Mouse (Mus musculus) forebrain, embryonic 11.5 days (tissue): Measurements from ENCODE around the gene Bend5. TPM values are rescaled to one million over a fixed set of nuclear protein-coding genes. Genes with fewer than 3 reads are reported as not detected.
A peak's percentile ranks its signal among the peaks of the same experiment; 100 is the strongest.

Experiments used
- ATAC-seq: fragments of 200-750 bp; cut with Nextera tagmentation; replicated peaks from 2 replicates; pipeline ENCODE4 v1.8.0; 2017; ENCODE audit warnings: moderate TSS enrichment; ENCODE audit not compliant: low FRiP score
- DNase-seq: peaks from one replicate; pipeline ENCODE4 v3.0.0-alpha.2; 2017; ENCODE audit warnings: low spot score
- H3K27ac ChIP-seq: fragments of 300-500 bp; sonication (generic); 2 replicates; pipeline ENCODE4 v1.5.1; 2014; ENCODE audit warnings: low read depth, low read length
- H3K27me3 ChIP-seq: fragments of 300-500 bp; sonication (generic); 2 replicates; pipeline ENCODE4 v1.6.1; 2014; ENCODE audit warnings: mild to moderate bottlenecking, low read length, mixed read lengths; ENCODE audit not compliant: control insufficient read depth, insufficient read depth
- H3K36me3 ChIP-seq: fragments of 300-500 bp; sonication (generic); 2 replicates; pipeline ENCODE4 v1.6.1; 2014; ENCODE audit warnings: mild to moderate bottlenecking, low read length, moderate library complexity, mixed read lengths; ENCODE audit not compliant: control insufficient read depth, insufficient read depth
- H3K4me1 ChIP-seq: fragments of 300-500 bp; sonication (generic); replicated peaks from 2 replicates; pipeline ENCODE4 v1.6.1; 2014; ENCODE audit warnings: low read length, mixed read lengths; ENCODE audit not compliant: control insufficient read depth, insufficient read depth
- H3K4me2 ChIP-seq: fragments of 300-500 bp; sonication (generic); 2 replicates; pipeline ENCODE4 v1.6.1; 2014; ENCODE audit warnings: low read depth, mild to moderate bottlenecking, low read length, moderate library complexity, mixed read lengths; ENCODE audit not compliant: severe bottlenecking
- H3K4me3 ChIP-seq: fragments of 300-500 bp; sonication (generic); 2 replicates; pipeline ENCODE4 v1.5.1; 2014; ENCODE audit warnings: low read depth, low read length
- H3K9ac ChIP-seq: fragments of 300-500 bp; sonication (generic); 2 replicates; pipeline ENCODE4 v1.6.1; 2014; ENCODE audit warnings: low read length
- H3K9me3 ChIP-seq: fragments of 300-500 bp; sonication (generic); 2 replicates; pipeline ENCODE4 v1.6.1; 2016; ENCODE audit warnings: low read length, mixed read lengths; ENCODE audit not compliant: control insufficient read depth
- WGBS: fragments of 180-500 bp; shearing (Covaris S2); extraction: QIAGEN DNeasy Blood & Tissue Kit; methylation state at CpG from one replicate; pipeline ENCODE4 v1.1.7; 2014; 5-methylcytosine and 5-hydroxymethylcytosine counted together
- polyA plus RNA-seq: library from polyadenylated mRNA; unstranded; fragments of >200 nt; fragmentation: Nextera tagmentation; extraction: Ambion mirVana; gene quantifications from 2 replicates; pipeline ENCODE4 v1.2.1, GENCODE M21; 2014

Bend5 gene
- 33.1 and 34.4 TPM in 2 replicates for polyA plus RNA-seq

DNA sequence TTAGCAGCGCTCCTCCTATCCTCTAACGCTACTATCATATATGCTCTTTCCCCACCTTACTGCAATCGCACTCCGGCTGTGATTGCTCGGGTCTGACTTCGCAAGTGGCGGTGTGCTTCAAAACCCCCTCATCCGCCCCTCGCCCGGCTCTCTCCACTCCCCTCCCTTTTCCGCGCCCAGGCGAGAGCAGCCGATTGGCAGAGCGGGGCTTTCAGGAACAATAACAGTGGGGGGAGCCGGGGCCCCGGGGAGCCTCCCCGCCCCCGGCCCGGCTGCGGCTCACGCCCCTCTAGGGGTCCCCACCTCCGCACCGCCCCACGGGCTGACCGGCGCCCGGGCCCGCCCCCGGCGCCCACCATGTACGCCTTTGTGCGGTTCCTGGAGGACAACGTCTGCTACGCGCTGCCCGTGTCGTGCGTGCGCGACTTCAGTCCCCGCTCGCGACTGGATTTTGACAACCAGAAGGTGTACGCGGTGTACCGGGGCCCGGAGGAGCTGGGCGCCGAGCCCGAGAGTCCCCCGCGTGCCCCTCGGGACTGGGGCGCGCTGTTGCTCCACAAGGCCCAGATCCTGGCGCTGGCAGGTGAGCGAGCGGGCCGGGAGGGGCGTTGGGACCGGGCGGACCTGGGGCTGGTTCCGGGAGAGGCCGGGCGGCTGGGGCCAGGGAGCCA, at the start of gene Bend5:
TSS of gene Bend5 (plus strand) at position 189 of the 671 bp plus-strand sequence.
- Histone ChIP-seq H3K4me3 (peak within 1 kb of the TSS; percentile 73), H3K9me3 (no peaks in the 10 kb centered on the region), H3K4me1 (no peaks in the 10 kb centered on the region; the same call in none of the 2 replicates), H3K27ac (peak within 1 kb of the TSS; percentile 66; the same call in 1 of the 2 replicates), H3K9ac (peak within 1 kb of the TSS; percentile 86), H3K4me2 (peak within 1 kb of the TSS; percentile 87), H3K27me3 (no peaks in the 10 kb centered on the region), H3K36me3 (no peaks in the 10 kb centered on the region)
- DNase-seq, result peak; percentile 95
- under 1% methylated on average over 60 of the region's 66 CpGs for WGBS
- ATAC-seq, result peak; percentile 97

DNA sequence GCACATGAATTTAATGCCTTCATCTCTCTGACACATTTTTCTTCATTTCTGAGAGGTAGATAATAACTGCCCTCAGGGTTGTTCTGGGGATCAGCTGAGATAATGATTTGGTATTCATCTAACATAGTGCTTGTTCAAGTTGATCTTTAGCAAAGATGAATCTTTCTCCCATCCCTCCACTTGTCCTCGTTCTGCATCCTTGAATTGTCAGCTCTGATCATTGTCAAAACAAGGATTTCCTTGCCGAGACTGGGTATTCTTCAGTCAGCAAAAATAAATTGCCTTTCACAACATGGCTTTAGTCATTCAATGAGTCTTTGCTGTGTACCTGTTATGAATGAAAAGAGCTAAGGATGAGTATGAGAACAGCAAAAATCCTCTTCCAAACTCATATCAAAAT, 47.0 kb upstream of the Bend5 start:
- Histone ChIP-seq H3K27me3 (no peaks in the 10 kb centered on the region), H3K36me3 (no peaks in the 10 kb centered on the region), H3K9me3 (no peaks in the 10 kb centered on the region), H3K4me1 (no peaks in the 10 kb centered on the region), H3K9ac (no peak overlapping the region), H3K4me2 (no peak overlapping the region), H3K4me3 (no peak overlapping the region), H3K27ac (no peak overlapping the region)
- 81% methylated on average over 2 of the region's 2 CpGs for WGBS
- DNase-seq (no peak), ATAC-seq (no peak)

DNA sequence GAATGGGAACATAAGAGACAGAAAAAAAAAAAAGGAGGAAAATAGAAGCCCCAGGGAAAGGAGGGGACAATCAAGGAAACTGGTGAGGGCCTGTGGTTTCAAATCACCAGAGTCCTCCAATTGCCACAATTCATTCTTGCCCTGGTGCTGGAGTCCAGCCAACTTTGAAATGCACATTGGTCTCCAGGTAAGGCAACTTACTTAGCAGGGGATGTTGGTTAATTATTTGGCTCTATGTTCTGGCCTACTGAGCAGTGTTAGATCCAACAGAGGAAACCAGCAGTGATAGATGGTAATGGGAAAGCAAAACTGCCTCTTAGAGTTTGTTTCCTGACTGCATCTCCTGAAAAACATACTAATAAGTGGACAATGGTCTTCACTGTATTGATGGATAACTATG, 37.6 kb upstream of the Bend5 start:
- H3K4me1 ChIP-seq, result no peaks in the 10 kb centered on the region
- H3K36me3 ChIP-seq, result no peaks in the 10 kb centered on the region
- no peak overlapping the region for H3K4me2 ChIP-seq
- H3K9ac ChIP-seq, result no peak overlapping the region
- no peak for DNase-seq
- H3K27ac ChIP-seq, result no peak overlapping the region
- no peaks in the 10 kb centered on the region for H3K9me3 ChIP-seq
- no peaks in the 10 kb centered on the region for H3K27me3 ChIP-seq
- H3K4me3 ChIP-seq, result no peak overlapping the region
- no peak for ATAC-seq

DNA sequence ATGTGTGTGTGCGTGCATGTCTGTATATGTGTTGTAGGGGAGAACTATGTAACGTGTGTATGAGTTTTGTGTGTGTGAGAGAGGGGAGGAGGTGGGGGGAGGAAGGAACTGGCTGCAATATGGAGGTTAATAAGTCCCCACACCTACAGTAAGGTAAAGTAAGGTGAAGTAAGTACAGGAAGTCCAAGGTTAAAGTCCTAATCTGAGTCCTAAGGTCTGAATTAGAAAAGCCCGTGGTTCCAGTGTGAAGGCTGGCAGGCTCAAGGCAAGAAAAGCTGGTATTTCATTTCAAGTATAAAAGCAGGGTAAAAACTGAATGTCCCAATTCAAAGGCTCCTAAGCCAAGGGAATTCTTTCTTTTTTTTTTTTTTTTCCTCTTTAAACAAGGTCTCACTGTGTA, 36.7 kb upstream of the Bend5 start:
- H3K4me3 ChIP-seq, result no peak overlapping the region
- H3K4me2 ChIP-seq, result no peak overlapping the region
- no peaks in the 10 kb centered on the region for H3K27me3 ChIP-seq
- DNase-seq, result no peak
- no peak for ATAC-seq
- H3K9me3 ChIP-seq, result no peaks in the 10 kb centered on the region
- H3K4me1 ChIP-seq, result no peaks in the 10 kb centered on the region
- no peaks in the 10 kb centered on the region for H3K36me3 ChIP-seq
- no peak overlapping the region for H3K9ac ChIP-seq
- no peak overlapping the region for H3K27ac ChIP-seq
- 97% methylated on average over 3 of the region's 3 CpGs for WGBS

DNA sequence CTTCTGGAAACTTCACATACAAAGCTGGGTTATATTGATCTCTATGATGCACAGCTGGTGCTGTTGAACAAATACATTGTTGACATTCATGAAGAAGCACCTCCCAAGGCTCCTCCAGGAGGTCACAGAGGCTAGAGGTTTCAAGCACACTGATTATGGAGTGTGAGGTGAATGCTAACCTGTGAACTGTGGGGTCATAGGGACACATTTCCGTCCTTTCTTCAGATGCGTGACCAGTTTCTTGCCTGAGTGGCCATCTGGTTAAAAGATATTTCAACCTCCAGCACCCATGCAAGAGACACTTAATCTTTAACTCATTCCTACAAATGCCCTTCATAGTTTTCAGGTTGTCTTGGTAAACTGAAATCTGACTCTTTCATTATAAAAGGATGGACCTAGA, 31.7 kb upstream of the Bend5 start:
- Histone ChIP-seq H3K4me3 (no peak overlapping the region), H3K9me3 (no peaks in the 10 kb centered on the region), H3K27ac (no peak overlapping the region), H3K27me3 (no peaks in the 10 kb centered on the region), H3K4me2 (no peak overlapping the region), H3K36me3 (no peaks in the 10 kb centered on the region), H3K9ac (no peak overlapping the region), H3K4me1 (no peaks in the 10 kb centered on the region)
- WGBS, result 85% methylated on average over 2 of the region's 2 CpGs
- DNase-seq (no peak), ATAC-seq (no peak)

DNA sequence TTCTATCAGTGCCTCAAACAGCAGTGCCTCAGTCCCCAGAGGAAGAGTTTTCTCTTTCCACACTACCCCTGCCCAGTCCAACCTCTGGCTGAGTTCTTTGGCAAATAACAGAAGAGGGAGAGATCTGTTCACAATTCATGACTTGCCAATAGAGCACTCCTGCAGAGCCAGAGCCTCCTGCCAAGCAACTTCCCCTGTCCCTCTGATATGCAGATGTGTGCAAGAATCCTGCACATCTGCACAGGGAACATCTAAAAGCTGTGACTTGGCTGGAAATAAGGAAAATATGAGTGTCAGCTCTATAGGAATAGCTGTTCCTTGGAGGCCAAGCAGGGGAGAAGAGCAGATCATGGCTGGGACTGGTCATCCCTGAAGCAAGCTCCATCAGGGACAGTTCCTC, 24.1 kb upstream of the Bend5 start:
- Histone ChIP-seq H3K27me3 (no peaks in the 10 kb centered on the region), H3K9ac (no peak overlapping the region), H3K4me1 (no peaks in the 10 kb centered on the region), H3K36me3 (no peaks in the 10 kb centered on the region), H3K4me2 (no peak overlapping the region), H3K9me3 (no peaks in the 10 kb centered on the region), H3K27ac (no peak overlapping the region), H3K4me3 (no peak overlapping the region)
- DNase-seq (no peak), ATAC-seq (no peak)

DNA sequence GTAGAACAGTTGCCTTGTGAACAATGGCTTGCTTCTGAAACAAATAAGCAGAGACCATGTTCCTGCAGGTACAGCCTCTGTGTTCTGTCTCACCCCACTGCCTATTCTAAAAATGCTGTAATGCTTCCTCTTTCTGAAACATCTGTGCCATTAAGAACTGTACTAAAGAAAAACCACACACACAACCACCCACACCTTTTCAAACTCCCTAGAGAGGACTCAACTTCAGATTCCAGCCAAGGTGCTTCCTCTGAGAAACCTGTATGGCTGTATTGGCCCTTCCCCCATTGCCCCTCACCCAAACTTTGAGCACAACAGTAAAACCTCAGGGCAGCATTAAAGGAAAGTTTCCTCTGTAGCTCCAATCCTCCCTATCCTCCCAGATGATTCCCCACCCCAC, 15.0 kb upstream of the Bend5 start:
- Histone ChIP-seq H3K4me2 (no peak overlapping the region), H3K36me3 (no peaks in the 10 kb centered on the region), H3K4me3 (no peak overlapping the region), H3K9me3 (no peaks in the 10 kb centered on the region), H3K4me1 (no peaks in the 10 kb centered on the region), H3K27me3 (no peaks in the 10 kb centered on the region), H3K27ac (no peak overlapping the region), H3K9ac (no peak overlapping the region)
- DNase-seq, result no peak
- no peak for ATAC-seq

DNA sequence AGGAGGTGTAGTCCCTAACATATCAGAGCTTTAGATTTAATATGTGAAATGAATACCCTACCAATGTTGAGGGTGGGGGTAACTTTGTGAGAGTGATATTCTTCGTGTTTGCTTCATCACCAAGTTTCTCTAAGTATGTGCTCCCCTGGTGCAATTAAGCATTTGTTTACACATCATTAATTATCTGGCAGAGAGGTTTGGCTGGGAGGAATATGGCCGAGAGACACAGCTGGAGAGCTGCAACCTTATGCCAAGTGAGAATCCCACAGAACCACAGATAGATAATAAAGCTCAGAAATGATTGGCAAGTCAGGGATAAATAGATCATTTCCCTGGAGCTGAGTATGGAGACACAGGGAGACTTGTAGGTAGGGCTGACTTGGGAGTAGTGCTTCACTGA, 14.1 kb upstream of the Bend5 start:
- 69% methylated on average over 2 of the region's 2 CpGs for WGBS
- DNase-seq, result no peak
- H3K4me3 ChIP-seq, result no peak overlapping the region
- no peaks in the 10 kb centered on the region for H3K4me1 ChIP-seq
- H3K27me3 ChIP-seq, result no peaks in the 10 kb centered on the region
- no peak for ATAC-seq
- H3K9ac ChIP-seq, result no peak overlapping the region
- H3K4me2 ChIP-seq, result no peak overlapping the region
- H3K27ac ChIP-seq, result no peak overlapping the region
- no peaks in the 10 kb centered on the region for H3K9me3 ChIP-seq
- no peaks in the 10 kb centered on the region for H3K36me3 ChIP-seq

DNA sequence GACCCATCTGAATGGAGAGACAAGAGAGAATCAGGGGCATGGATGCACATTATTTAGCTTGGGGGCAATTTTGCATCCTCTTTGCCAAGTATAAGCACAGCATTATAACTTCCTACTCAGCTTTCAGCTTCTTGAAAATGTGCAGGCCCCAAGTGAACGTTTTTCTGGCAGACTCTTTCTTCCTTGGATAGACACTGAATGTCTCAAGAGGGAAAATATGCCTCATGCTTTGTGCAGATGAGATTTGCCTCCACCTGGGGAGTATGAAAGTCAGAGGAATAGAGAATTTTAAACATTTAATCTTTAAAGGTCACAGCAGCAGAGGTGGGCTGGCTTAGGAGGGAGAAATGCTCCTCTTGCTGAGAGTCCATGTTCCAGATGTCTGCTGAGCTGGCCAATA, 11.6 kb upstream of the Bend5 start:
- Histone ChIP-seq H3K4me3 (no peak overlapping the region), H3K27ac (no peak overlapping the region), H3K27me3 (no peaks in the 10 kb centered on the region), H3K9ac (no peak overlapping the region), H3K4me1 (no peaks in the 10 kb centered on the region), H3K36me3 (no peaks in the 10 kb centered on the region), H3K4me2 (no peak overlapping the region), H3K9me3 (no peaks in the 10 kb centered on the region)
- WGBS, result 58% methylated on average over 1 of the region's 1 CpGs
- no peak for ATAC-seq
- DNase-seq, result no peak
